Mouse (Mus musculus) spleen, postnatal 36 days (tissue): ENCODE data around the gene Ksr2.

ENCODE experiments used
- DNase-seq, 2 experiments: peaks; one replicate each; pipeline ENCODE4 v3.0.0; 2022; ENCODE audit warnings: low spot score in 2 of 2, mixed read lengths in 1 of 2

Gene Ksr2

GRCm38 (mm10) chr5:117482013-117482412 is 68.2 kb downstream of the Ksr2 start:
- no peak for DNase-seq

GRCm38 (mm10) chr5:117485411-117485810 is 71.6 kb downstream of the Ksr2 start:
- DNase-seq: no peak

GRCm38 (mm10) chr5:117486092-117486491 is 72.3 kb downstream of the Ksr2 start:
- DNase-seq: no peak

- DNase-seq: peak in 1 of 2 experiments; percentile 28
These were observed 74.4 kb downstream of the Ksr2 start for GRCm38 (mm10) chr5:117488155-117488554.

- DNase-seq: no peak
These were observed 75.0 kb downstream of the Ksr2 start for GRCm38 (mm10) chr5:117488670-117489325.

- DNase-seq: no peak
These were observed 79.4 kb downstream of the Ksr2 start for GRCm38 (mm10) chr5:117492933-117493863.

- DNase-seq: peak in 1 of 2 experiments; percentile 35
These were observed 80.1 kb downstream of the Ksr2 start for GRCm38 (mm10) chr5:117493947-117494346.

- no peak for DNase-seq
These were observed 83.3 kb downstream of the Ksr2 start for GRCm38 (mm10) chr5:117497084-117497483.

- DNase-seq: no peak
These were observed 88.8 kb downstream of the Ksr2 start for GRCm38 (mm10) chr5:117502611-117503010.

- DNase-seq: no peak
These were observed 90.6 kb downstream of the Ksr2 start for GRCm38 (mm10) chr5:117504431-117504830.

- peak; percentile 27 to 37 for DNase-seq
These were observed 91.4 kb downstream of the Ksr2 start for GRCm38 (mm10) chr5:117505204-117505603.

GRCm38 (mm10) chr5:117505769-117506168 is 92.0 kb downstream of the Ksr2 start:
- DNase-seq: no peak

- DNase-seq: no peak
These were observed 92.6 kb downstream of the Ksr2 start for GRCm38 (mm10) chr5:117506406-117506805.

GRCm38 (mm10) chr5:117509511-117510375 is 95.9 kb downstream of the Ksr2 start:
- DNase-seq: peak; percentile 46 to 54

- DNase-seq: no peak
These were observed 97.1 kb downstream of the Ksr2 start for GRCm38 (mm10) chr5:117510864-117511263.

- no peak for DNase-seq
These were observed 101.6 kb downstream of the Ksr2 start for GRCm38 (mm10) chr5:117515396-117515795.

- no peak for DNase-seq
These were observed 102.1 kb downstream of the Ksr2 start for GRCm38 (mm10) chr5:117515861-117516260.

- DNase-seq: no peak
These were observed 102.8 kb downstream of the Ksr2 start for GRCm38 (mm10) chr5:117516597-117516996.

GRCm38 (mm10) chr5:117519858-117520495 is 106.2 kb downstream of the Ksr2 start:
- DNase-seq: no peak

GRCm38 (mm10) chr5:117521156-117521555 is 107.4 kb downstream of the Ksr2 start:
- DNase-seq: no peak

- no peak for DNase-seq
These were observed 107.9 kb downstream of the Ksr2 start for GRCm38 (mm10) chr5:117521701-117522100.
